Mouse (Mus musculus) G1E-ER4 (cell line): ENCODE data around the gene Tap2. TPM values are rescaled to one million over a fixed set of nuclear protein-coding genes. Genes with fewer than 3 reads are reported as not detected.

Experiments used
- GATA1 ChIP-seq: IDR thresholded peaks from one replicate; pipeline ENCODE4 v1.8.0; 2012; ENCODE audit warnings: low read length, inconsistent platforms
- polyA plus RNA-seq: library from polyadenylated mRNA; stranded (reverse); fragments of >175 nt; gene quantifications from 2 replicates; pipeline ENCODE4 v1.2.3, GENCODE M21; 2012

The Tap2 gene
- polyA plus RNA-seq, 1 experiment = 46.3 TPM

DNA sequence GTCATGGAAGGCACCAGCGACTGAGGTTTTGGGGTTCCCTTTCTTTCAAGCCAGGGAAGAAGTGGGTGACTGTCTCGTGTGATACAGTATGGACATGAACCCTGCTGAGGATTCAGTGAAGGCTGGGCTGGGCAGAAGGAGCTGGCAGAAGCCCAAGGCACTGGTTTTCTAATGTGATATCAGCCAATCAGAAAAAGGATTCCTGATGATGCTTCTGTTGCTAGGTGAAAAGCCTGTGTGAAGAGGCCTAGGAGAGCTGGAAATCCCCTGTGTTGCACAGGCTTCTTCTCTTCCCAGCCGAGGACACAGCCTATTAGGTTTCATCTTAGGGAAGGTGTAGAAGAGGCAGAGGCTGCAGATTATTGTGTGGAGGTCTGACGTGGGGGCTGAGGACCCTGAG is 58.2 kb downstream of the Tap2 start:
- TF ChIP-seq GATA1 = no peak

GRCm38 (mm10) chr17:34263068-34263467 is 59.7 kb downstream of the Tap2 start:
- TF ChIP-seq GATA1 = no peak

GRCm38 (mm10) chr17:34263811-34264371 is 60.6 kb downstream of the Tap2 start:
- TF ChIP-seq GATA1 = no peak

DNA sequence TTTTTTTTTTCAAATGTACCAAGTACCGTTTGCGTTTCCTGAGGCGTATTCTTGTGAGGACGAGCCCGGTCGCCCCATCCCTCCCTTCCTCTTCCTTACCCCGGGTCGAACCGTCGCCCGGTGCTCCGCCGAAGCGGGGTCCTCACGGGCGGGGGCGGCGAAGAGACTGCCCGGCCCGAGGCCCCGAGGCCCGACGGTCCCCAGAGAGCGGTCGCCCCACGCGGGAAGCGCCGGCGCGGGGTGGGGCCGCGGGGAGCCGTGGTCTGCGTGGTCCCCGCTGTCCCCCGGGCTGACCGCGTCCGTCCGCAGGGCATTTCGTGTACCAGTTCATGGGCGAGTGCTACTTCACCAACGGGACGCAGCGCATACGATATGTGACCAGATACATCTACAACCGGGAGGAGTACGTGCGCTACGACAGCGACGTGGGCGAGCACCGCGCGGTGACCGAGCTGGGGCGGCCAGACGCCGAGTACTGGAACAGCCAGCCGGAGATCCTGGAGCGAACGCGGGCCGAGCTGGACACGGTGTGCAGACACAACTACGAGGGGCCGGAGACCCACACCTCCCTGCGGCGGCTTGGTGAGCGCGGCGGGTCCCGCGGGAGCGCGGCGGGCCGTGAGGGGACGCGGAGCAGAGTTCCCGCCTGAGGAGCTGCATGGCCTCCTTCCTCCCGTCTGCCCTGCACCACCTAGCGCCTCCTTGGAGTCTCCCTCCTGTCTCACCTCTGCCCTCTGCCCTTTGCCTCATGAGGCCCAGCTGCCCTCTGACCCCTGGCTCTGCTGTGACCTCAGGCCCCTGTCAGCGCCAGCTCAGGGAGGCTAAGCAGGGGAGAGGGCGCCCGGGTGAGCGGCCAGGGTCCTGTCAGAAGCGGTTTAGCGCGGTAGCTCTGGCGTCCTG is 61.4 kb downstream of the Tap2 start:
- TF ChIP-seq GATA1 = no peak

Other genes with a start within 250 kb of the Tap2 start
- gene Vps52, start 247.7 kb upstream of the Tap2 start, polyA plus RNA-seq = 64.7 and 68.2 TPM in 2 replicates
- 364 and 1,526 TPM in 2 replicates for gene Rps18, start 247.5 kb upstream of the Tap2 start, polyA plus RNA-seq
- gene H2-K1, start 203.2 kb upstream of the Tap2 start, polyA plus RNA-seq = not detected in 2 replicates
- 56.3 and 62.8 TPM in 2 replicates for gene Ring1, start 178.8 kb upstream of the Tap2 start, polyA plus RNA-seq
- gene H2-Ke6, start 175.5 kb upstream of the Tap2 start, polyA plus RNA-seq = 64.0 and 94.1 TPM in 2 replicates
- gene Slc39a7, start 171.8 kb upstream of the Tap2 start, polyA plus RNA-seq = 98.4 and 100 TPM in 2 replicates
- 176 and 194 TPM in 2 replicates for gene Rxrb, start 171.7 kb upstream of the Tap2 start, polyA plus RNA-seq
- 0.96 and 1.5 TPM in 2 replicates for gene Col11a2, start 164.1 kb upstream of the Tap2 start, polyA plus RNA-seq
- not detected in 2 replicates for gene H2-Oa, start 111.2 kb upstream of the Tap2 start, polyA plus RNA-seq
- gene H2-DMa, start 84.0 kb upstream of the Tap2 start, polyA plus RNA-seq = 2.0 and 2.6 TPM in 2 replicates
- gene Brd2, start 80.9 kb upstream of the Tap2 start, polyA plus RNA-seq = 215 and 310 TPM in 2 replicates
- gene H2-DMb2, start 60.2 kb upstream of the Tap2 start, polyA plus RNA-seq = not detected in 2 replicates
- 0.10 TPM in 1 of 2 replicates, not detected in the other for gene H2-DMb1, start 50.5 kb upstream of the Tap2 start, polyA plus RNA-seq
- gene Tap1, start 16.0 kb upstream of the Tap2 start, polyA plus RNA-seq = 1.1 and 1.4 TPM in 2 replicates
- gene Psmb9, start 15.8 kb upstream of the Tap2 start, polyA plus RNA-seq = 0.27 and 0.33 TPM in 2 replicates
- gene Psmb8, start 5.8 kb upstream of the Tap2 start, polyA plus RNA-seq = not detected in 2 replicates
- not detected in 2 replicates for gene H2-Ob, start 35.4 kb downstream of the Tap2 start, polyA plus RNA-seq
- not detected in 2 replicates for gene H2-Ab1, start 54.2 kb downstream of the Tap2 start, polyA plus RNA-seq
- not detected in 2 replicates for gene H2-Aa, start 84.3 kb downstream of the Tap2 start, polyA plus RNA-seq
- not detected in 2 replicates for gene H2-Eb1, start 102.3 kb downstream of the Tap2 start, polyA plus RNA-seq
- gene H2-Eb2, start 122.1 kb downstream of the Tap2 start, polyA plus RNA-seq = not detected in 2 replicates
- gene Btnl2, start 151.3 kb downstream of the Tap2 start, polyA plus RNA-seq = not detected in 2 replicates
- not detected in 2 replicates for gene Btnl1, start 173.6 kb downstream of the Tap2 start, polyA plus RNA-seq
- gene BC051142, start 195.3 kb downstream of the Tap2 start, polyA plus RNA-seq = not detected in 2 replicates